Mouse (Mus musculus): ENCODE measurements around the gene Stx3.

Gene Stx3

DNA sequence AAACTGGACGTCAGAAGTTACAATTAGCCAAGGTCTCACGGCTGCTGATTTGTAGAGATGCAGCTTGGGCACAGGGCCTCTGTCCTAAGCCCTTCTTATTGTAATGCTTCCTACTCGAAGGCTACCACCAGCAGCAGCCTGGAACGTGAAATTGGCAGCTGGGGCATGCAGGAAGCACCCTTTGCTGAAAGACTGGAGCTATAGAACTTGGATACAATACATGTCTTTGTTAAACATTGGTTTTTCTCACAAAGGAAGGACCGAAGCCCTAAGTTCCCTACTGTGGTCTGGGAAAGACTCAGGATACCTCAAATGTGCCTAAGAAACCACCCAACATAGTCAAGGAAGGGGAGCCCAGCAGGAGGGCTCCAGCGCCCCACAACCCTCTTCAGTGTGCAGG is 11.4 kb downstream of the Stx3 start:
- DNase-seq = no peak

GRCm38 (mm10) chr19:11807251-11807650 is 12.0 kb downstream of the Stx3 start:
- DNase-seq = peak; percentile 47

GRCm38 (mm10) chr19:11804423-11804822 is 14.8 kb downstream of the Stx3 start:
- DNase-seq = peak; percentile 79

GRCm38 (mm10) chr19:11800531-11801315 is 18.5 kb downstream of the Stx3 start:
- peak; percentile 30 for DNase-seq

GRCm38 (mm10) chr19:11794447-11794846 is 24.8 kb downstream of the Stx3 start:
- DNase-seq = no peak

DNA sequence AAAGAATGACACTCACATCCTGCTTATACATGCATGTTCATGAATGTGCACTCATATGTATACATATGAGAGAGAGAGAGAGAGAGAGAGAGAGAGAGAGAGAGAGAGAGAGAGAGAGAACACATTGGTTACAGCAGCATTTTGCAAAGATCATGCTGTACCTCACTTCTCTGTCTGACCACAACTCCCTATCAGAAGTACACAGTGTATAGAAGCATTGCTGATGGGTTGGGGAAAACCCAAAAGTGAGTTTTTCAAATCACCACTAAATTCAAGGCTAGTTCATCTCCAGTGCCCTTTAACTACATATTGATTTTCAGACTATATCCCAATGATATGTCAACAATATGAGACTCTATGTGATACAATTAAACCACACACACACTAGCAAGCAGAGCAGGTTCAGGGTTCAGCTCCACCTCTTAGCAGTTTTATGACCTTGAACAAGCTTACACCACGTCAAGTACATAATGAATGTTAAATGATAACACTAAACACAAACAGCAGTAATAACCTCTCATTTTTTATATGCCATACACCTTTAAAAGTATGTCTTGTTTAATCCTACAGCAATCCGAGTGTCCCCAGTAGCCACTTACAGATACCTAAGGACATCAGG is 25.4 kb downstream of the Stx3 start:
- no peak for DNase-seq

DNA sequence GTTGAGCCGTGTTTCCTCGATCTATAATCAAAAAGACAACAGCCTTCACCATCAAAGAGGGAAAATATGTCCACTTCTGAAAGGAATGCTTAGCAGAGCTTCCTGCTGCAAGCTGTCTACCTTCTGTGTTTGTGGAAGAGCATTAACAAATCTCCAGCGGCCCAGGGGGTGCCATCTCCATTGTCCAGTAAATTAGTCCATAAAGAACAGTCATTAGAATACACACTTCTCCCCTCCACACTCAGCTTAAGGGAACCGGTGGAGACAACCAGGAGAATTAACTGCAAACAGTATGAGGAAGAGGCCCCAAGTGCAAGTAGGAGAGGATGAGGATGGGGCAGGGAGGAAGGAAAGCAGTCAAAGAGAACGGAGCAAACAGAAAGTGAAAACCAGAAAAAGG is 27.4 kb downstream of the Stx3 start:
- DNase-seq = no peak

DNA sequence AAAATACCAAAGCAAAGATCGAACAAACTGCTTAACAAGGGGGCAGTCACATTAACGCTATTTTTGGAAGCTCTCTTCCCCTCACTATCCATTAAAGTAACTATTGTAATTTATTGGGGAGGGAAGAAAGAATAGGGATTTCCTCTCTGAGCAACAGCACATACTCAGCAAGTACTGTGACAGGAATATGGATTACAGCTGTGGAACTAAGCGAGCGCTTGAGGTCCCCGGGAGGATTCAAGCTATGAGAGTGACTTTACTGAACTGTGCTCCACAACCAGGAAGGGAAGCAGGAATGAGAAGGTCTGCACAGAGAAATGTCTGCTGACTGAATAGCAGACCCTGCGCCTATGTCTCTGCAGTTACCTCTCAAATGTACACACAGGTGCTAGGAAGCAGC is 30.3 kb downstream of the Stx3 start:
- DNase-seq = no peak

- DNase-seq = no peak
These were observed 31.4 kb downstream of the Stx3 start for GRCm38 (mm10) chr19:11787826-11788225.

- no peak for DNase-seq
These were observed 33.6 kb downstream of the Stx3 start for GRCm38 (mm10) chr19:11785409-11786154.

- DNase-seq = peak; percentile 85
These were observed 41.9 kb downstream of the Stx3 start for GRCm38 (mm10) chr19:11777191-11777865.

- DNase-seq = peak; percentile 96
These were observed 48.9 kb downstream of the Stx3 start, which contains the start of gene Mrpl16 for GRCm38 (mm10) chr19:11770205-11770892. Mrpl16 (plus strand) TSS chr19:11770391.

- DNase-seq = no peak
These were observed 49.8 kb downstream of the Stx3 start for GRCm38 (mm10) chr19:11769257-11769920.

- peak; percentile 52 for DNase-seq
These were observed 51.0 kb downstream of the Stx3 start for GRCm38 (mm10) chr19:11768163-11768562.

DNA sequence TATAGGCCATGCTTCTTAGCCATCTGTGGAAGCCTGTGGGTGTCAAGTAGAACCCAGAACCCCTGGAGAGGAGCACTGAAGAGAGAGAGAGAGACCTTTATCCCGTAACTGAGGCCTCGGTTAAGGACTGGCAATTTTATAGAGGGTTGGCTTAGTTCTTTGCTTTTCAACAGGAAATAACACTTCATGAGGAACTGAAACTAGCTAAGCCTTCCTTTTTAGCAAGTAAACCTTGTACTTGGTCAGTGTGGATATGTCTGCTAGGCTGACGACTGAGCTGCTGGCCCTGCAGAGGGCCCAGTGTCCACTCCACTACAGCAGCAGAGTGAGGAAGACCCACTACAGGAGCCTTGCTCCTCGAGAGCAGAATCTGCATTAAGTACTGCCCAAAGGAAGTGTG is 52.8 kb downstream of the Stx3 start:
- peak; percentile 7 for DNase-seq

- DNase-seq = no peak
These were observed 54.1 kb downstream of the Stx3 start for GRCm38 (mm10) chr19:11765059-11765458.

DNA sequence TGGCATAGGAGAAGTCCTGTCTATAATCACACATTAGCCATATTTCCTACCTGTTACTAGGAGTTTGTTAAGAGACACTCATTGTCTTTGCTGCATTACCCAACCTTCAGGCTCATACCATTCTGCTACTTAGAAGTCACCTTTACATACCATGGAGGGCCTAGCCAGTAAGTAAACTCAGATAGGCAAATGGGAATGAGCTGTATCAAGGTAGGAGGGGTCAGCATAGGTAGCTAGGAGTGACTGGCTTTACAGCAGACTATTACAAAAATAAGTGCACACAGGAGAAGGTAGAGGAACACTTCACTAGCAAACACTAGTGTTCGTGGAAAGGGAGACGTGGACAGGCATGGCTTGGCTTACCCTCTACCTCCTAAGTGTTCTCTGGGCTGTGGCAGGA is 71.9 kb downstream of the Stx3 start, which contains the start of gene Gif:
Gene Gif, plus strand, starts transcription at position 257 of the 400 bp plus-strand sequence.
- no peak for DNase-seq

- no peak for DNase-seq
These were observed 73.5 kb downstream of the Stx3 start for GRCm38 (mm10) chr19:11745680-11746079.

- no peak for DNase-seq
These were observed 82.7 kb downstream of the Stx3 start for GRCm38 (mm10) chr19:11736455-11736854.

GRCm38 (mm10) chr19:11730278-11730677 is 88.9 kb downstream of the Stx3 start:
- DNase-seq = no peak

GRCm38 (mm10) chr19:11727304-11727703 is 91.9 kb downstream of the Stx3 start:
- DNase-seq = no peak

- DNase-seq = no peak
These were observed 93.3 kb downstream of the Stx3 start for GRCm38 (mm10) chr19:11725915-11726314.

All from lung, postnatal 36 days (tissue).